Mouse (Mus musculus) forebrain, embryonic 15.5 days (tissue): ENCODE data around the gene 1700014D04Rik. TPM values are rescaled to one million over a fixed set of nuclear protein-coding genes. Genes with fewer than 3 reads are reported as not detected.
"Not testable (repeated sequence)": the region's sequence is repeated elsewhere in the genome, so short reads cannot be mapped to it uniquely, and the experiment has no call there.

Experiments
- ATAC-seq: fragments of 200-750 bp; cut with Nextera tagmentation; replicated peaks from 2 replicates; pipeline ENCODE4 v1.8.0; 2017; ENCODE audit warnings: mild to moderate bottlenecking, moderate TSS enrichment, moderate library complexity
- H3K27ac ChIP-seq: fragments of 300-500 bp; sonication (generic); replicated peaks from 2 replicates; pipeline ENCODE4 v1.5.1; 2015; ENCODE audit warnings: mild to moderate bottlenecking, inconsistent platforms
- H3K27me3 ChIP-seq: fragments of 300-500 bp; sonication (generic); 2 replicates; pipeline ENCODE4 v1.6.1; 2015; ENCODE audit warnings: inconsistent platforms
- H3K36me3 ChIP-seq: fragments of 300-500 bp; sonication (generic); 2 replicates; pipeline ENCODE4 v1.6.1; 2015; ENCODE audit warnings: mild to moderate bottlenecking, inconsistent platforms
- H3K4me1 ChIP-seq: fragments of 300-500 bp; sonication (generic); 2 replicates; pipeline ENCODE4 v1.6.1; 2015; ENCODE audit warnings: inconsistent platforms
- H3K4me2 ChIP-seq: fragments of 300-500 bp; sonication (generic); replicated peaks from 2 replicates; pipeline ENCODE4 v1.6.1; 2015; ENCODE audit warnings: mild to moderate bottlenecking, inconsistent platforms
- H3K4me3 ChIP-seq: fragments of 300-500 bp; sonication (generic); 2 replicates; pipeline ENCODE4 v1.5.1; 2015; ENCODE audit warnings: mild to moderate bottlenecking, inconsistent platforms
- H3K9ac ChIP-seq: fragments of 300-500 bp; sonication (generic); replicated peaks from 2 replicates; pipeline ENCODE4 v1.6.1; 2015; ENCODE audit warnings: mild to moderate bottlenecking, inconsistent platforms
- H3K9me3 ChIP-seq: fragments of 300-500 bp; sonication (generic); 2 replicates; pipeline ENCODE4 v1.6.1; 2016; ENCODE audit warnings: inconsistent platforms
- WGBS: fragments of 180-500 bp; shearing (Covaris S2); methylation state at CpG from one replicate; pipeline ENCODE4 v1.1.7; 2015; ENCODE audit warnings: mixed read lengths; 5-methylcytosine and 5-hydroxymethylcytosine counted together
- polyA plus RNA-seq: library from polyadenylated mRNA; unstranded; fragments of >200 nt; fragmentation: Nextera tagmentation; extraction: Ambion mirVana; gene quantifications from 2 replicates; pipeline ENCODE4 v1.2.1, GENCODE M21; 2015

Gene 1700014D04Rik
- 0.39 TPM in 1 of 2 replicates, not detected in the other for polyA plus RNA-seq

- Histone ChIP-seq H3K4me2 (no peak within 1 kb of the TSS), H3K4me3 (no peak within 1 kb of the TSS), H3K4me1 (no peaks in the 10 kb centered on the region), H3K9me3 (no peaks in the 10 kb centered on the region), H3K36me3 (no peaks in the 10 kb centered on the region), H3K27ac (no peak within 1 kb of the TSS), H3K27me3 (no peaks in the 10 kb centered on the region), H3K9ac (no peak within 1 kb of the TSS)
- 76% methylated on average over 9 of the region's 9 CpGs for WGBS
- no peak for ATAC-seq
Measured at GRCm38 (mm10) chr13:59746711-59747110, at the start of gene 1700014D04Rik. 1700014D04Rik (minus strand) TSS chr13:59746752.

DNA sequence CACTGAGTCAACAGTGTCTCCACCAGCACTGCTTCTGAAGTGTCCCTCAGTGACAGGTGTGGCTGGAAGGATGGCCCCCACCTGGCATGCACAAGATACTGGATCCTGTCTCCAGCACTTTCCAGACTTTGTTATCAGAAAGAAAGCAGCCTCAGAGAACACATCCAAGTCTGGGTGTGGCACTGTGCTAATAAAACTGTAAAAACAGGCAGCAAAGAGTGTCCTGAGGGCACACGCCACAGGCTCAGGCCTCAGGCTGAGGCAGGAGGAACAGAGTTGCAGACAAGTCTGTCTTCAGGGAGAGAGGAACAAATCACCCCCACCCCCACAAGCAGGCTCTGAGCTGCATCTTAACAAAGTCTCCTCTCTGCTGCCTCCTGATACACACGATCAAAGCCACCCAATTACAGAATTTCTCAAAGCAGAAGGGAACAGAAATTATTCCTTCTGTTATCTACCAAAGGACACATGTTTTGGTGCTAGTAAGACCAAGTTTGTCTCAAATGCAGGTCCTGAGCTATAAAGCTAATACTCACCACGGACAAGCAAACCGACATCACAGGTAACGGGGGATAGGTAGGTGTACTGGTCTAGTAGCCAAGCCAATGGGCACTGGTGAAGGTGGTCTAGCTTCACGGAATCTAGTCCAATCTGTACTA is 49.4 kb upstream of the 1700014D04Rik start:
- Histone ChIP-seq H3K4me2 (no peak overlapping the region), H3K27ac (no peak overlapping the region), H3K9me3 (no peaks in the 10 kb centered on the region), H3K4me1 (no peaks in the 10 kb centered on the region), H3K9ac (no peak overlapping the region), H3K36me3 (peaks cover 96% of the 10 kb centered on the region), H3K27me3 (no peaks in the 10 kb centered on the region), H3K4me3 (no peak overlapping the region)
- WGBS: 96% methylated on average over 6 of the region's 6 CpGs
- ATAC-seq: no peak

DNA sequence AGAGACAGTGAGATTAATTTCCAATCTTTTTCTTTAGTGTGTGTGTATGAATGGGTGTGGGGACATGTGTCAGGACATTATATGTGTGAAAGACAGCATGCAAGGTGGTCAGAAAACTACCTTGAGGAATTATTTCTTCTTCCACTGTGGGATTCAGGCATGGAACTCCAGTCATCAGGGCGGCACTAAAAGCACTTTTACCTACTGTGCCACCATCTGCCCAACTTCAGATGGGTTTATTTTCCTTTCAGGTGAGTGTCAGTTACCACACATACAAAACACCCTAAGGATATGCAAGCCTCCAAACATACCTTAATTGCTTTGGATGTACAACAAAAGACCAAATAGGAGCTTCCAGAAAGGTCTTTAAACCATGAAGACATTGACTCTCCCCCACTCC is 48.2 kb upstream of the 1700014D04Rik start:
- Histone ChIP-seq H3K4me2 (no peak overlapping the region), H3K4me1 (no peaks in the 10 kb centered on the region), H3K27ac (no peak overlapping the region), H3K36me3 (peaks cover 96% of the 10 kb centered on the region), H3K27me3 (no peaks in the 10 kb centered on the region), H3K9ac (no peak overlapping the region), H3K4me3 (no peak overlapping the region), H3K9me3 (no peaks in the 10 kb centered on the region)
- ATAC-seq: no peak
- WGBS: 96% methylated on average over 1 of the region's 1 CpGs

GRCm38 (mm10) chr13:59782145-59782544 is 35.6 kb upstream of the 1700014D04Rik start, which contains the start of gene Gm49354:
Gm49354 (minus strand) TSS chr13:59782245.
- ATAC-seq: no peak
- Histone ChIP-seq H3K36me3 (peaks cover 93% of the 10 kb centered on the region), H3K4me1 (no peaks in the 10 kb centered on the region), H3K9ac (no peak within 1 kb of the TSS), H3K4me3 (no peak within 1 kb of the TSS), H3K4me2 (no peak within 1 kb of the TSS), H3K27me3 (no peaks in the 10 kb centered on the region), H3K27ac (no peak within 1 kb of the TSS), H3K9me3 (no peaks in the 10 kb centered on the region)
- WGBS: 92% methylated on average over 7 of the region's 7 CpGs

DNA sequence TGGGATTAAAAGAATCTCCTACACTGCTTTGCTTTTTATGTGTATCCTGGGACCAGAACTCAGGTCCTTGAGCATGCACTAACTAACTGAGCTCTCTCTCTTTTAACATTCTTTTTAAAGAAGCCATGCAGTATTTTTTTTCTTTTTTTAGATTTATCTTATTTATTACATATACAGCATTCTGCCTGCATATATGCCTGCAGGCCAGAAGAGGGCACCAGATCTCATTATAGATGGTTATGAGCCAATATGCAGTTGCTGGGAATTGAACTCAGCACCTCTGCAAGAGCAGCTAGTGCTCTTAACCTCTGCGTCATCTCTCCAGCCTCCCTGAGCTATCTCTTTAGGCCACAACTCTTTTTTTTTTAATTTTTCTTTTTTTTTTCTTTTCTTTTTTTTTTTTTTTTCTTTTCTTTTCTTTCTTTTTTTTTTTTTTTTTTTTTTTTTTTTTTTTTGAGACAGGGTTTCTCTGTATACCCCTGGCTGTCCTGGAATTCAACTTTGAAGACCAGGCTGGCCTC is 33.3 kb upstream of the 1700014D04Rik start:
- not testable (repeated sequence) for H3K4me2 ChIP-seq, H3K9me3 ChIP-seq, H3K9ac ChIP-seq, H3K27me3 ChIP-seq, ATAC-seq, H3K4me1 ChIP-seq, H3K4me3 ChIP-seq, H3K27ac ChIP-seq
- WGBS: 100% methylated on average over 1 of the region's 1 CpGs
- peaks cover 89% of the 10 kb centered on the region for H3K36me3 ChIP-seq

DNA sequence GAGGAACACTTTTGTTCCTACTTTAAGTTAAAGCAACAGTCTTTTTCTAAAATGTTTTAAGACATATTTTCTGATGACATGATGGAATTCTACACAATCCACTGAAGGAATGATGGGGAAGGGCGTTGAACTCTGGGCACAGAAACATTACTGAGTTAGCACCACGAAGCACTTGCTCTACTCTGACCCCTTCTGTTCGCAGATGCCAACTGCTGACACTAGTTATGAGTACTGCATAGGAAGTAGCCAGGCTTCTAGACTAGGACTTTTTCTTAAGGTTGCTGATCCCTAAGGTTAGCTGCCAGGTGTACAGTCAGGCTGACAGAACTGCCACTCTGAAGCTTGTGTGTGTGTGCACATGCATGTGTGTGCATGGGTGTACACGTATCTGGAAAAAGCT is 32.7 kb upstream of the 1700014D04Rik start:
- no peak for ATAC-seq
- H3K9me3 ChIP-seq: no peaks in the 10 kb centered on the region
- no peak overlapping the region for H3K27ac ChIP-seq
- H3K4me1 ChIP-seq: no peaks in the 10 kb centered on the region
- H3K4me3 ChIP-seq: no peak overlapping the region
- no peak overlapping the region for H3K9ac ChIP-seq
- H3K36me3 ChIP-seq: peaks cover 86% of the 10 kb centered on the region
- no peak overlapping the region for H3K4me2 ChIP-seq
- H3K27me3 ChIP-seq: no peaks in the 10 kb centered on the region
- 91% methylated on average over 4 of the region's 4 CpGs for WGBS

GRCm38 (mm10) chr13:59775168-59775567 is 28.6 kb upstream of the 1700014D04Rik start:
- Histone ChIP-seq H3K4me2 (no peak overlapping the region), H3K36me3 (peaks cover 63% of the 10 kb centered on the region), H3K4me1 (peaks cover 13% of the 10 kb centered on the region), H3K4me3 (no peak overlapping the region), H3K9me3 (no peaks in the 10 kb centered on the region), H3K27ac (no peak overlapping the region), H3K9ac (no peak overlapping the region), H3K27me3 (no peaks in the 10 kb centered on the region)
- no peak for ATAC-seq
- WGBS: 85% methylated on average over 3 of the region's 3 CpGs

DNA sequence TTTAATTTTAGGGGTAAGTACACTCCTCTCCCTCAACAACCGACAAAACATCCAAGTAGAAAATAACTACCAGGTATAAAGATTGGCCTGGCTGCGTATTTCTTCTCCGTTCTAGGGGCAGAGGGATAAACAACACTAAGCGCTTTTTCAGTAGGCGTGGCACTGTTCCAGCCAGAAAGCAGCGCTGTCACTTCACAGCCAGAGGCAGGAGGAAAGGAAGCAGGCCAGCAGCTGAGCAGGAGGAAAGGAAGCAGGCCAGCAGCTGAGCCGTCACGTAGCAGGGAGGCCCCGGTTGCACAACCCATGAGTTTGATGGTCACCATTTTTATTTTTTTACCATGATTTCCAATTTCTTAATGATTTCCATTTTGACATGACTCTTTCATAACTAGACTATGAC is 24.7 kb upstream of the 1700014D04Rik start:
- peaks cover 30% of the 10 kb centered on the region for H3K36me3 ChIP-seq
- no peak overlapping the region for H3K4me2 ChIP-seq
- peak overlapping the region; percentile 71; the same call in 1 of the 2 replicates for H3K9ac ChIP-seq
- ATAC-seq: no peak
- 57% methylated on average over 9 of the region's 9 CpGs for WGBS
- H3K4me3 ChIP-seq: no peak overlapping the region
- no peaks in the 10 kb centered on the region for H3K9me3 ChIP-seq
- peak overlapping the region; percentile 99 for H3K27ac ChIP-seq
- no peaks in the 10 kb centered on the region for H3K27me3 ChIP-seq
- peaks cover 37% of the 10 kb centered on the region for H3K4me1 ChIP-seq

DNA sequence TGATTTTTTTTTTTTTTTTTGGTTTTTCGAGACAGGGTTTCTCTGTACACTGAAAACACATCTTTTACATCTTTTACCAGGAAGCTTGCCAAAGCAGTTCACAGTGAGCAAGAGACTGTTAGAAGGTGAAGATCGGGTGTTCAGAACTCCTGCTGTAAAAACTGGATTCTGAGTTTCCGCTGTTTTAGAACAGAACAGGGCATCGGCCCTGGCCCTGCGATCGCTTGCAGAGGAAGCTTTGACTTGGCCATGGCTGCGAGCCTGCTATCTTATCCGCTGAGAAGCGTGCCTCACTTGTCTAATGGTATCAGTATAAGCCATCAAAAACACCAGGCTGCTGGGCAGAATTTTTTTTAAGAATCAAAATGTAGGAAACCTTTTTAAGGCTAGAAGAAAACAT is 24.3 kb upstream of the 1700014D04Rik start:
- peak overlapping the region; percentile 71; the same call in 1 of the 2 replicates for H3K9ac ChIP-seq
- 72% methylated on average over 9 of the region's 9 CpGs for WGBS
- H3K9me3 ChIP-seq: no peaks in the 10 kb centered on the region
- no peak for ATAC-seq
- peak overlapping the region; percentile 99 for H3K27ac ChIP-seq
- peak overlapping the region; percentile 87 for H3K4me3 ChIP-seq
- peaks cover 28% of the 10 kb centered on the region for H3K36me3 ChIP-seq
- peaks cover 37% of the 10 kb centered on the region for H3K4me1 ChIP-seq
- no peaks in the 10 kb centered on the region for H3K27me3 ChIP-seq
- H3K4me2 ChIP-seq: peak overlapping the region; percentile 72

- H3K9ac ChIP-seq: peak overlapping the region; percentile 71
- no peaks in the 10 kb centered on the region for H3K9me3 ChIP-seq
Measured at GRCm38 (mm10) chr13:59770164-59770562, 23.6 kb upstream of the 1700014D04Rik start.

DNA sequence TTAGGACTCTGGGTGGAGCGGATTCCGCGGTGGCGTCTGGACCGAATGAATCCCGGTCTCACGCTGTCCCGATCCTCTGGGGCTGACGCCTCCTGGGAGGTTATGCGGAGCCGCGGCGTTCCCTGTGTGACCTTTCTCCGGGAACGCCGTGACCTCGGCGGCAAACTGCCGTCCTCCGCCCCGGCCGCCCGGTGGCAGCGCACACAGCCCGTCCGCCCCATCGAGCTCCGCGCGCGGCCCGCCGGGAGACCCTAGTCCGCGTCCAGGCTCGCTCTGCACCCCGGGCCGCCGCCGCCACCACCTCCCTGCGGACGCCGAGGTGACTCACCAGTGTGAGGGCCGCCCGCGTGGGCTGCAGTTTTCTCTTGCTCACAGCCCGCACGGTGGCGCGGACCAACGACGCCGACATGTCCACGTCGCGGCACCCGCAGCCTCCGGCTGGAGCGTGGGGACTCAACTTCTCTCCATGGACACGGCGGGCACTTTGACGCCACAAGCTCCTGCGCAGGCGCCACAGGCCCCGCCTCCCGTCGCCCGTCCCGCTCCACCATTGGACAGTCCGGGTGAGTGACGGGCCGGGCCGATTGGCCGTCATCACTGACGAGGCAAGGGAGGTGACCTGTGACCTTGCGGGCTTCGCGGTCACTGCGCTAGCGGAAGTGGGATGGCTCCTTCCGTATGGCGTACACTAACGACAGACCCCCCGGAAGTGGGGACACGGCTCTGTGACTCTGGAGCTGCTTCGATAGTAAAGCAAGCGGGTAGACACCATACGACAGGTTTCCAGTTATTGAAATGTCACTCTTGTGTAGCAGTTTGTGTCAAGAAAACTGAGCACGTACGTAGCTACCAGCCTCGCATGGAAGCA is 23.0 kb upstream of the 1700014D04Rik start, which contains the start of gene Isca1:
TSS of gene Isca1 (minus strand) at position 515 of the 868 bp plus-strand sequence.
- under 1% methylated on average over 90 of the region's 91 CpGs for WGBS
- Histone ChIP-seq H3K36me3 (peaks cover 15% of the 10 kb centered on the region), H3K27ac (peak within 1 kb of the TSS; percentile 99), H3K4me3 (peak within 1 kb of the TSS; percentile 87), H3K27me3 (no peaks in the 10 kb centered on the region), H3K4me2 (peak within 1 kb of the TSS; percentile 75), H3K4me1 (peaks cover 37% of the 10 kb centered on the region), H3K9me3 (no peaks in the 10 kb centered on the region), H3K9ac (peak within 1 kb of the TSS; percentile 79)
- peak; percentile 98 for ATAC-seq

More at GRCm38 (mm10) chr13:59770164-59770562, 23.6 kb upstream of the 1700014D04Rik start:
- Histone ChIP-seq H3K4me3 (peak overlapping the region; percentile 87), H3K4me2 (peak overlapping the region; percentile 72), H3K36me3 (peaks cover 21% of the 10 kb centered on the region), H3K27ac (peak overlapping the region; percentile 99), H3K27me3 (no peaks in the 10 kb centered on the region), H3K4me1 (peaks cover 37% of the 10 kb centered on the region)
- WGBS: 0% methylated on average over 28 of the region's 28 CpGs
- ATAC-seq: peak; percentile 90

DNA sequence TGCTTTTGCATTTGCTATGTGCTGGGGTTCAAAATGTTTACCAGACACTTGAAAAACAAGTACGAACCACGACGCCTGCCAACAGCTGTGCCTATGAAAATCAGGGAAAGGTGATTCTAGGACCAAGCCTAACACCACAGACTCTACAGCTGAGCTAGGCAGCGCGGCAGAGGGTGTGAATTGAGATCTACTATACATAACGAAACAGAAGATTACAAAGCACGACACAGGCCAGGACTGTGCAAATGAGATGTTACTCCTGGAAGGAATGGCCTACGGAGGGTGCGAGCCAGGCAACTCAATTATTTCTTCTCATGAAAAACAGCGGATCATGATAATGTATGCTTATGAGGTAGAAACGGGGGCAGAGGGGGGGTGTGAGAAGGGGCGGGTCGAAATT is 22.0 kb upstream of the 1700014D04Rik start:
- 31% methylated on average over 13 of the region's 13 CpGs for WGBS
- H3K4me2 ChIP-seq: peak overlapping the region; percentile 75
- H3K4me1 ChIP-seq: peaks cover 37% of the 10 kb centered on the region
- no peak overlapping the region for H3K27ac ChIP-seq
- H3K9ac ChIP-seq: peak overlapping the region; percentile 79
- H3K27me3 ChIP-seq: no peaks in the 10 kb centered on the region
- H3K4me3 ChIP-seq: peak overlapping the region; percentile 87
- ATAC-seq: no peak
- peaks cover 14% of the 10 kb centered on the region for H3K36me3 ChIP-seq
- H3K9me3 ChIP-seq: no peaks in the 10 kb centered on the region
